Mouse (Mus musculus): ENCODE measurements around the gene Eif2s1.

The Eif2s1 gene

DNA sequence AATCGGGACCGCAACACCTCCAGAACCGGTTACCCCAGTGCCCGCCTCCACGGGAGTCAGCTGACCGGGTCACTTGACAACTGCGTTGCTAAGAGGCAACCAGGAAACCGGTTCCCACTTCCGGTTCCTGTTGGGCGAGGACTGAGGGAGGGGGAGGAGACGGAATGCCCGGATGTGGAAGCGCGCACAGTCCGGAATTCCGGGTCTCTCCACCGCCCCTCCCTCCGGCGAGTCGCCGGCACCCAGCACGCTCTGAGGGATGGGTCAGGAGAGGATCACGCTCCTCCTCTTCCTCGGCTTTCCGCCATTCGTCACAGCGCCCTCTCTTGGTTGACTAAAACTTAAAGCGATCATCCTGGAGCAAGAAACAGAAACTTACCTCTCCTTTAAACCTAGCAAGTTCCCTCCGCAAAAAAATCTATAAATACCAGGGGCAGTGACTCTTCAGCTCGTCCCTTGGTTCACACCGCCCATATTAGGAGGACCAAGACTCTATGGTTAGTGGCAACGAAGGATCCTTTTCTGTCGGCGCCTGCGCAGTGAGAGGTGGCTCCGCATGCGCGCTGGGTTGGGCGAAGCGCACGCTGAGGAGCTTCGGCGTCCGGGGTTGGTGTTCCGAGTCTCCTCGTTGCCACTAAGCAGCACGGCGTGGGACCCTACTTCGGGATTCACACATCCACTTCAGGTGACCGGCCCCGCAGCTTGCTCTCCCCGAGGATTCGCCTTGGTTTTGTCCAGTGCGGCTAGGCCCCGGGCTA is at the start of gene Eif2s1, which contains the start of gene Atp6v1d:
Gene Eif2s1 (plus strand): TSS at position 324 of the 758 bp plus-strand sequence.
Gene Atp6v1d (minus strand): TSS at position 143 of the 758 bp plus-strand sequence.
- DNase-seq, result peak; percentile 98 to 99

DNA sequence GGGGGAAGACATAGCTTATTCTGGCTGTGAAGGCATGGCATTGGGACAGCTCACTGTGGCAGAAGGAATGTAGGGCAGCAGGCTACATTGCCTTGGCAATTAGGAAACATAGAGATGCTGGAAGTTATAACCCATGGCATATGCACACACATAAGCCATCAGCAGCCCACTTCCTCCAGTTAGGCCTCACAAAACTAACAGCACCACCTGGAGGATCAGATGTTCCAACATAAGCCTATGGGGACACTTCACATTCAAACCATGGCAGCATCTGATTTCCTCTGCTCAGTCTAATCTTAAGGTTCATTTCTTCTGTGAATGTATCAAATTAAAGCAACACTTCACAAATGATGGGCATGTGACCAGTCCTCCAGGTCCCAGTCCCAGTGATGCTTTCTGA is 47.2 kb upstream of the Eif2s1 start:
- peak in 1 of 2 experiments; percentile 32 for DNase-seq

DNA sequence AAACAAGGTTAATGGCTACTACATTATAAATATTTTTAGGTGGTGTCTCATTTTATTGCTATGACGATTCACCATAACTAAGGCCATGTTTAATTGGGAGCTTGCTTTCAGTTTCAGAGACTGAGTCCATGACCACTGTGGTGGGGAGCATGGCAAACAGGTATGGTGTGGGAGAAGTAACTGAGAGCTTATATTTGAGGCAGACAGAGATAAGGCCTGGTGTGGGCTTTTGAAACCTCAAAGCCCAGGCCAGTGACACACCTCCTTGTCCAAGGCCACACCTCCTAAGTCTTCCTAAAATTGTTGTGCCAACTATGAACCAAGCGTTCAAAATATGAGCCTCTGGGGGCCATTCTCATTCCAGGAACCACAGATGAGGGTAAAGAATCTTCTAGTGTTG is 27.1 kb upstream of the Eif2s1 start:
- no peak for DNase-seq

DNA sequence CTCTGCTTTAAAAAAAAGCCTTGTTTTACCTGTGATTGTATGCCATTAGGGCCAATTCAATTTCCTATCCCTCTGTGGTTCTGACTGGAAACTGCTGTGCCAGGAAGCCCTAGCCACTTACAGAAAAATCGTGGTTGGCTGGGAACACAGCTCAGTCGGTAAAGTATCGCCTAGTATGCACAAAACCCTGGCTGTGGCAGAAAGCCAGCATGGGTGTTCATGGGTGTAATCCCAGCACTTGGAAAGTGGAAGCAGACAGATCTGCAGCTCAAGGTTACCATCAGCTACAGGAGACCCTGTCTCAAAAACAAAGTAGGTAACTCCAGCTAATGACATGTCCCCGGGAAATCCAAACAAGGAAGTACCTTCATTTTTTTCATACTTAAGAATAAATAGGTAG is 21.7 kb upstream of the Eif2s1 start:
- peak; percentile 34 to 70 for DNase-seq

DNA sequence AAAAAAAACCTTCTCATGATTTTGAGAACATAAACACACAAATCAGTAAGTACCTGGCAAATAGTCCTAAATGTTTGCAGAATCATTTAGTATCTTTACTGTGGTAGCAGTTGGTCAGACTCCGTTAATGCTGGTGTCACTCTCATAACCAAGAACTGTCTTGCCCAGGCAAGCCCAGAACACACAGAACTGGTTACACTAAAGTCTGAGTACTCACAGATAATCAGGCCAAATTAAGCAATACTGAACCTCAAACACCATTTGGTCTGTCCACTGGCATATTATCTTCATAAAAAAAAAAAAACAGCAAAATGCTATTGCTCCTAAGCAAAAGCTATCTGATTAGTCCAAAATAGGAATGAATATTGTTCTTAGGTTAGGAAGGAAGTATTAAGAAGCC is 19.2 kb upstream of the Eif2s1 start:
- no peak for DNase-seq

DNA sequence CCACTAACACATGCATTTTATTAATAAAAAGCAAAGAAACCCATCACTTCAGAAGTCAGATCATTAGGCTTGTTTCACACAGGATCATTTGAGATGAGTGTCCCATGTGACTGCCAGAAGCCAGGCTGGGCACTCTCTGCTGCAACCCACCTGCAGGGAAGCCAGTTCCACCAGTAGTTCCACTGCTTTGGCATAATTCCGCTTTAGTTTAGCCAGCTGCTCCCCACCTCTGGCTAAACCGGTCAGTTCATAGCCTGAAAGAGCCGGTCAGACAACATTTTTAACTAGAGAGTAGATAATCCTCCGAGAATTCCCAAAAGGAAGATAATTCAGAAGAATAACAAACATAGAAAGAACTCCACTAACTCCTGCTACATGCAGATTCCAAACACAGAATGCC is 13.4 kb upstream of the Eif2s1 start:
- DNase-seq, result no peak

DNA sequence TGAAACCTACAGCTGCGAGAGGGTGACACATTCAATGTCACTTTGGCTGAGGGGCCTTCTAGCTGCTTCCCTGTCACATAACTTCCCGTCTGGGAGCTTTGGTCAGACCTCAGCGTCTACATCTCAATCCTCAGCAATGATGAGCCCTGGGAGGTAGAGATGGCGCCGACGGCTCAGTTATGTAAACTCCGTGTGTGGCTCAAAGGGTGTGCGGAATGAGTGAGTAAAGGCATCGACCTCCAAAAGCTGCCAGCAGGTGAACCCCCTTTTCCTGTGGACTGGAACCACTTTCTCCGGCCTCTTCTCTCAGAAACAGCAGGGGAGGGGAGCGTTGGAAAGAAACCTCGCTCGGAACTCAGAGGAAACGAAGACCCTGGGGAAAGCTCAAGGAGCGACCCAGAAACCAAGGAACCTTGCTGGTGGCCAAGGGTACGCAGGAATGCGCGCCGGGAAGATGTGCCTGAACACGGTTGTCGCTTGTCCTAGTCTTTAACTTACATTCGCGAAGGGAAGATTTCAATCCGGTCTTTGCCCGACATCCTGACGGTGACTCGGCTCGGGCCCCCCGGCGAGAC is 611 bp upstream of the Eif2s1 start:
- peak; percentile 36 to 54 for DNase-seq

DNA sequence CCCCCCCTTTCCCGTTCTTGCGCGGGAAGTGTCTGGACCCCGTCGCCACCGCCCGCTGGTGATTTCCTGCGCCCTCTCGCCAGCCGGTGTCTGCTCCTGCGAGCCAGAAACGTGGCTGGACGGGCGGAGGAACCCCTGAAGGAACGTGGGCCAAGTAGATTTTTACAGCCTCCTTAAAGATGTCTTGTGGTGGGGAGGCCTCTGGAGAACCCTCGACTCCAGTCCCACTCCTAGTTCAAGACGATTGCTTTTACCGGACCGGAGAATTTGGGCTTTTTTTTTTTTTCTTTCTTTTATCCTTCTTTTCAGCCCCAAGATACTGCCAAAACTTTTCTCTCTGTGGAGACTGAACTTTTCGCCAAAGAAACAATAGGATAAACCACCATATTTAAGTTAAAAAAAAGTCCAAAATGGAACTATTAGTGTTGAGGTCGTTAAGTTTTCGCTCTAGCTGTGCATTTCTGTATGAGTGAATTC is 673 bp downstream of the Eif2s1 start:
- no peak for DNase-seq

DNA sequence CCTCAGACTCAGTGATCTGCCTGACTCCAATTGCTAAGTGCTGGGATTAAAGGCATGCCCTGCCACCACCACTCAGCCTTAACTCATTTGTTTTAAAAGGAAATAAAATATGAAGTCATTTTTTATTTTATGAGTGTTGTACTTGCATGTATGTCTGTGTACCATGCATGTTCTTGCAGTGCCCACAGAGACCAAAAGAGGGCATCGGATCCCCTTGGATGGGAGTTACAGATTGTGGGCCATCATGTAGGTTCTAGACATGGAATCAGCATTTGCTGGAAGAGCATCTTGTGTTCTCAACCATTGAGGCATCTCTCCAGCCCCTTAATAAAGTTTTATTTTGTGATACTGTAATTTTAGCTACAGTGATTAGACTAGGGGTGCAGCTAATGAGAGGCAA is 3.8 kb downstream of the Eif2s1 start:
- peak in 1 of 2 experiments; percentile 50 for DNase-seq

DNA sequence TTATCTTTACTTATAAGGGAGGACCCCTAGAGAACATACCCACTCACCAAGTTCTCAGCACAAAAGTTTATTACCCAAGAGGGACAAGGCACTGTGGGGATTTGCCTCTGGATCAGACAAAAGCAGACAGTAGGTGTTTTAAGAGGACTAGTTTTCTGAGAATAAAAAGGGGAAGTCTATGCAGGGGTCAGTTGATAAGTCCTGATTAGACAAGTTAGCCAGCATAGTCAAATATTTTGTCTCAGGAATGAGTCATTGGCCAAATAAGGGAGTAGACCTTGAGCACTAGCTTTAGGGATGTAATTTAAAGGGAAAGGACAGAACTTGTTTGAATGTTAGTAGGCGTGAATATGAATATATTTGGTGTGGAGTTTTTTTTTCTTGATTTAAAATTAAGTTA is 6.5 kb downstream of the Eif2s1 start:
- DNase-seq, result no peak

DNA sequence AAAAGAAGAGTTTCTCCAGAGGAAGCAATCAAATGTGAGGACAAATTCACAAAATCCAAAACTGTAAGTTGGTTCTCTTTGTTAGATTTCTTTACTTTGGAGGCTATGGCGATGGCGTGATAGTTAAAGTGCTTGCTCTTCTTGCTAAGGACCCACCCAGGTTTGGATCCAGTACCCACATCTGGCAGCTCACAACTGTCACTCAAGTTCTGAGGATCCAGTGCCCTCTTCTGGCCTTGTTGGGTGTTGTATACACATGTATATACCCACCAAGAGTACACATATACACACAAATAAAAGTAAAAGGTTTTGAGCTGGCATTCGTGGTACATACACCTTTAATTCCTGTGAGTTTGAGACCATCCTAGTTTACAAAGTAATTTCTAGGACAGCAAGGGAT is 13.0 kb downstream of the Eif2s1 start:
- DNase-seq, result no peak

DNA sequence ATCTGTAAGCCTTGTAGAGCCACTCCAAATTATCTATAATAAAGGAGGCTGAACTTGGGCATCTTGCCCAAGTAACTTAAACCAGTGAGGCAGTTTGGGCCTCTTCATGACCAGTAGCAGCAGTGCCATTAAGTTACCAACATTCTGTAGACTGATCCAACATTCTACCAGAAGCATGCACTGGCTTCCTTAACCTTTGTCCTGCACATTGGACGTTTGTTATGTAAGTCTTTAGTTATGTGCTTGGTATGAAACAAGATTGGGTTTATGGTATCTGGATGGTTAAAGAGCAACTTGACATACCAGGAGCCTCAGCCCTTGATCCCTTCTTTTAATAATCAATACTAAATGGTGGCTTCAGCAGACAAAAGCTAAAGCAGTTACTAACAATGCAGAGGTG is 28.4 kb downstream of the Eif2s1 start:
- DNase-seq, result peak in 1 of 2 experiments; percentile 47

DNA sequence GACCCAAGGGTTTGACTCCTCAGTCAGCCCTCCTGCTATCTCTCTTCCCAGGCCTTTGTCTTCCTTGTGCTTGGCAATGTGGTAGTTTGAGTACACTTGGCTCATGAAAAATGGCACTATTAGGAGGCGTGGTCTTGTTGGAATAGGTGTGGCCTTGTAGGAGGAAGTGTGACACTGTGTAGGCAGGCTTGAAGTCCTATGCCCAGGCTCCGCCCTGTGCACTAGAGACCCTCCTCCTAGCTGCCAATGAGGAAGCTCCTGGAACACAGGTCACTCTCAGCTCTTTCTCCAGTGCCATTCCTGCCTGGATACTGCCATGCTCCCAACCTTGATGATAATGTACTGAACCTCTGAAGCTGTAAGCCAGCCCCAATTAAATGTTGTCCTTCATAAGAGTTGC is 29.5 kb downstream of the Eif2s1 start:
- no peak for DNase-seq

DNA sequence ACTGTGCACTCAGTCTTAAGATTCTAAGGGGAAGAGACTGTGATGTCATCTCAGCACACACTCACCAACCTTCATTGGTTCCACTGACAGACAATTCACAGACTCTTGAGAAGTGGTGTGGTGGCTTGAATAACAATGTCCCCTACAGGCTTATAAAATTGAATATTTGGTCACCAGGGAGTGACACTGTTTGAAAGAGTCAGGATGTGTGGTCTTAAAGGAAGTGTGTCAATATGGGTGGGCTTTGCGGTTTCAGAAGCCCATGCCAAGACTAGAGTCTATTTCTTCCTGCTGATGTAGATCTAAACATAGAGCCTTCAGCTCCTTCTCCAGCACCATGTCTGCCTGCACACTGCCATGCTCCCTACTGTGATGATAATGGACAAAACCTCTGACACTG is 36.2 kb downstream of the Eif2s1 start:
- no peak for DNase-seq

DNA sequence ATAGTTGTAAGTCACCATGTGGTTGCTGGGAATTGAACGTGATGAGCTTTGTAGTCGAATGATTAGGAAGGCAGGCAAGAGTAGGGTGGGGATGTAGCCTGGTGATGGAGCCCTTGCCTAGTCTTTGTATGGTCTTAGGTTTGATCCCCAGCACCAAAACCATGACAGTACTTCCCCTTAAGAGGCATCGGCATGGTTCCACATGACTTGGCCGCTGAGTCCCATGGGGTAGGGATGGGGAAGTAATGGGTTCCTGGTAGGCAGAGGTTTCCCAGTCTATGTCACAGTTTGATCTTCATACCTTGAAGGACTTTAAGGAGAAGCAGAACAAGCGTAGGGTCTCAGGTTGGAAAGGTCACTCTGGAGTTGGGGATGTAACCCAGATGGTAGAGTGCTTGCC is 39.8 kb downstream of the Eif2s1 start:
- no peak for DNase-seq

DNA sequence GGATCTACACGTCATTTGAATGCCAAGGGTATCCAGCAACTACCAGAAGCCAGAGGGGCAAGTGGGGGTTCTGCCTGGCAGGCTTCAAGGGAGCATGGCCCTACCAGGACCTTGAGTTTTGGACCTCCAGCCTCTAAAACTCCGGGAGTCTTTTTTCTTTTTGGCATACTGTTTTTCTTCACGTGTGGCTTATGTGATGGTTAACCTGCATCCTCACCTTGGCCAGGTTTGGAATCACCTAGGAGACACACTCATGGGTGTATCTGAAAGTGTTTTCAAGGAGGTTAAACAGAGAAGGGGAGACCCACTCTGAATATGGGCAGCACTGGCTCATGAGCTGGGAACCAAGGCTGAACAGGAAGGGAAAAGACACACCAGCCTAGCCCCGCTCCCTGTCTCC is 41.7 kb downstream of the Eif2s1 start:
- DNase-seq, result no peak

DNA sequence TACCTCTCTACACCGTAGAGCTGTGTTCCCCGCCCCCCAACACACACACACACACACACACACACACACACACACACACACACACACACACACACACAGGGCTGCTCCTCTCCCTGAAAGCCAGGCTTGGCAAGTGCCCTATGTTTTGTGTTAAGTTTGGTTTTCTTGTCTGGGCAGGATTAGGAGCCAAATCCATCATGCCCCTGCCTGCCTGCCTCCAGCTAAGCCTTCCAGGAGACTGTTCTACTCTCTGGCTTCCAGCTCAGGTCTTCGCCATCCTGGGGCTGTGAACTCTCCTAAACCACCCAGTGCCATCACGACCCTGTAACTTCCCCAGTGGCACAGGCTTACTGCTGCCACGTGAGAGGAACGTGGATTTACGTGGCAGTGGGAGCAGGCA is 42.9 kb downstream of the Eif2s1 start:
- DNase-seq, result no peak

DNA sequence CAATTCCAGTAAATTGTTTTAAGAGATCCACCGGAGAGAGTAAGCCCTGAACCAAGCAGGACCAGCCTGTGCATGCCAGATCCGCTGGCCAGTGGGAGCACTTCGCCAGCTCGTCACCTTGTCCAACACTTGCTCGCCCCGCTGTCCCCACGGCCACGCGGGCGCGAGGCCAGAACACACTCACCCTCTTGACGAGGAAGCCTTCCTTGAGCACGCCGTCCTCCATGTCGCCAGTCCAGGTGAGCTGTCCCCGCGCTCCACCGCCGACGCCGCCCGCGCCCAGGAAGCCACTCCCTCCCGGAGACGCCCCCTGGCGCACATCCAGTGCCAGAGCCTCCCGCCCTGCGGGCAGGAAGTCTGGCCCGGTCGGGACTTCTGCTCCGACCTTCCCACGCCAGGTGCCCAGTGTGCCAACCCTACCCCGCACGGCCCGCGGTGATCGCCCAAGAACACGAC is 45.1 kb downstream of the Eif2s1 start, which contains the start of gene Plek2:
Gene Plek2 (minus strand): TSS at position 258 of the 456 bp plus-strand sequence.
- peak; percentile 79 to 92 for DNase-seq

DNA sequence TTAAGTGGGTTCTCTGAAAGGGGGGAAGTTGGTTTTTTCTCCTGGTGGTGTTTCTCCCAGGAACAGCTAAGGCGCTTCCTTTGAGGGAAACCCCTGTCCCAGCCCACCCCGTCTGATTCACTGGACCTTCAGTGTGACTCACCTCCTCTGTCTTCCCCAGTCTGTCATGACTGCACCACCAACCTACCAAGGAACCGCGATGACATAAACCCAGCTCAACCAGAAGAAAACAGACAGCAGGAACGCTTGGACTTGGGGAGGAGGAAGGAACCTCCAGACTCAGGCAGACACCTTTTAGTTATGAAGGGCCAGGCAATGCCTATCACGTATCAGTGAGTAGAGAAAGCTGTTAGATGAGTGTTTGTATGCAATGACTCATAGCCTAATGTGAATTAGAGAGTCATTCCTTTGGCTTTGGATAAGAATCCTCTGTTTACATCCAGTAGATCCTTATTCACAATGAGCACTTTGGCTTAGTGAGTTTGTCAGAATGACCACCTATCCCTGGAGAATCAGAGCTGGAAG is 46.5 kb downstream of the Eif2s1 start:
- no peak for DNase-seq

DNA sequence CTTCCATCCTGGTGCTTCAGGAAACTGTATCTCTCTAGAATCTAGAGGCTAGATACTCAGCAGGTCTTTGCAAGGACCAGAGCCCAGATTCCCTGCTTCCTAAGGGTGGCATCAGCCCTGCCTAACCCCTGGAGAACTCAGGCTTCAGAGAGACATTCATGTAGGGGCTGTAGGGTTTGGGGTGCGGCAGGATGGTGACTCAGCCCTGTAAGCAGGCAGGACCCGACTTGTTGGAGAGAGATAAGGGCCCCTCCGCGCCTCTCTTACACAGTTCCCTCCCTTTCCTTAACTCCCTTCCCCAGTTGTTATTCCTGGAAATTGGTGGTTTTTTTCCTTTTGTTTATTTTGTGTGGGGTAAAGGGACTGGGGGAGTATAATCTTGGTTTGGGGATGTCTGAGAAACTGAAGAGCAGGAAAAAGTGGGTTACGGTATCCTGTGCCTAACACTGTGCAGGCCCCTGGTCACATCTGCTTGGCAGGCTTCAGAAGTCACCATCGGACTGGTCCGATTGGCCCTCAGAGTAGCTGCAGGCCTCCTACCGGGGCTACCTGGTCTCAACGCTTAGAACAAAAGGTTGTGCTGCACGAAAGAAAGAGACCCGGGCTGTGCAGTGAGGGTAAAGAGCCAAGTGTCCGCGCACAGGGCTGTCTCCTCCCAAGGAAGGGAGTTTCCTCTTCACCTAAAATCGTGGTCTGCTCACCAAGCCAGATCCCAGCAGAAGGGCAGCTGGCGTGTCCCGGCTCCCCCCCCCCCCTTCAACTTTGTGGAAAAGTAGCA is 49.3 kb downstream of the Eif2s1 start:
- DNase-seq, result no peak

DNA sequence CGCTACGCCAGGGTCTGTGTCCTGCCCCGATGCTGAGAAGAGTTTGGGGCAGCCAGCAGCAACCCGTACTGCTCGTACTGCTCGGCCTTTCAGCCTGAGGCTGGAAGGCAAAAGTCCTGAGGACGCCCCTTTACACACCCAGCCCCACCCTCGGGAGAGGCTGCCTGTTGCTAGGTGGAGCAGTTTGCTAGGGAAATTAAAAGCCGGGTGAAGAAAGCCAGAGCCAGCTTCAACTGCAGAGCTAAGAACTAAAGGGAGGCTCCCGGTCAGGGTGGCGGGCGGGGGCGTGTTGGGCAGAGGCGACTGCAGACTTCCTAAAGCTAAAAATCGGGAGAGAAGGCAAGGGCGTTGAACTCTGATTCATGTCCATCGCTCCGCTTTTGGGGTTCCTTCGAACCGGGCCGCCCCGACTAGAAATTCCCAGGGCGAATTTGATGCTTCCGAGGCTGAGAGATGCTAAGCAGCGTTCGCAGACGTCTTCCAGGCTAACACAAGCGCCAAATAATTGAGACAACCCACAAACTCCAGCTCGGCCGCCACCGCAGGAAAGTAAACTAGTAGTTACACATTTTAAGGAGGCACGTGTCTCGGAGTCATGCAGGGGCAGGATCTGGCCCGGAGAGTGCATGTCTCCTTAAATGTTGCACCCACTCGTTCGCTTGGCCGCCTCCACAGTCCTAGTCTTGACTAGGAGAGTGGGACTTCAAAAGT is 50.2 kb downstream of the Eif2s1 start:
- peak; percentile 25 to 46 for DNase-seq

DNA sequence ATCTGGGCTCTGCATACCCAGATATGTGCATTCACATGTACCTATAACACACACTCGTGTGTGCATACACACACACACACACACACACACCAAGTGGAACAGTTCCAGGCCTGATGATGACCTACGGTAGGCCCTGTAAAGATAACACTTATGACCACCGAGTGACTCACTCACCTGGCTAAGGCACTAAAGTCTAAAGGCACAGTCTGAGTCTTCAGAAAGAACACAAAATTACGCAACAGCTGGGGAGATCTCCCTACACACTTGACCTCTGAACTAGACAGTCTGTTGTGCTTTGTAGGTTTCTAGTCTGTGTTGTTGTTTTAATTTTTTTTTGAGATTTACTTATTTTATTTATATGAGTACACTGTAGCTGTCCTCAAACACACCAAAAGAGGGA is 52.8 kb downstream of the Eif2s1 start:
- DNase-seq, result no peak

DNA sequence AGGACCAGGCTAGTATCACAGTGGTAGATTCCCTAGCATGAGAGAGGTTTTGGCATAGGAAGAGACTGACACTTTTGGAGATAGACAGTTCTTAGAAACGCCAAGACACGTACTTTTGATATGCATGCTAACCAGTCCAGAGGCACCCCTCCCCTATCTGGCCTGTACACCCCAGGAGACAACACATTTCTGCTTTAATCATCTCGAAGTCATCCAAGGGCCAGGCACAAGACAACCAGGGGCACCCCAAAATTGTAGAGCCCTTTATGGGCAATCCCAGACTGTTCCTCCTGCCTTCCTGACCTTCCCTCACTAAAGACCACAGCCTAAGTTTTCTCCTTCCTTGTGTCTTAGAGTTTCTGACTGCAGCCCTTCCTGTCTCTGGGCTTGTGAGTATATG is 53.9 kb downstream of the Eif2s1 start:
- no peak for DNase-seq

Measured in kidney, postnatal 36 days (tissue).